ENCODE assay signal across 9 mouse cellular contexts in genomic region chr7:4739041-4739543, GRCm38 (mm10). TPM values are rescaled to one million over a fixed set of nuclear protein-coding genes. Genes with fewer than 3 reads are reported as not detected.
DNase-seq lines count a peak whose midpoint lies in the region; ATAC-seq and TF ChIP-seq lines count a peak whose summit lies in the region.
"Had no signal": no experiment of that assay in that cellular context is flagged by ENCODE, and none has a peak within 500 bp of the region (broad histone marks: within the 10 kb centered on the region; RNA-seq: fewer than 3 reads in every experiment).

No protein-coding gene starts in this region.

- TF ChIP-seq POLR2A in heart, adult 2 months (IDR thresholded peaks at IDR 0.05; ENCODE audit: insufficient read depth, low read depth, low read length) = no peak

- peak overlapping the region; percentile 51 for H3K4me3 ChIP-seq in heart, adult 2 months
- peak overlapping the region; percentile 37 for H3K4me3 ChIP-seq in forebrain, embryonic 13.5 days
- peak overlapping the region; percentile 50 to 69 for H3K4me3 ChIP-seq in liver, embryonic 14.5 days (ENCODE audit: insufficient read depth in 1 of 2, low read depth in 2 of 2, low read length in 2 of 2)

- peak overlapping the region; percentile 44 for H3K27ac ChIP-seq in heart, adult 2 months
- peak overlapping the region; percentile 72 for H3K27ac ChIP-seq in forebrain, embryonic 13.5 days
- no peak overlapping the region; the same call in 1 of the 2 replicates for H3K27ac ChIP-seq in liver, embryonic 14.5 days

- H3K4me2 ChIP-seq in forebrain, embryonic 13.5 days = peak overlapping the region; percentile 65
- peak overlapping the region; percentile 95 for H3K4me2 ChIP-seq in liver, embryonic 14.5 days (ENCODE audit: low read depth)

- intact Hi-C loops in heart, adult 2 months (cut with DNase I) = loop anchor here (1.0 to 5.0 kb wide), 2 partner anchors 54 to 138 kb away; partner anchors contain the start of genes Hspbp1 and Isoc2a

- 46% methylated on average over 10 of the region's 10 CpGs for WGBS in heart, adult 2 months
- 31% methylated on average over 10 of the region's 10 CpGs for WGBS in forebrain, embryonic 13.5 days
- 58% methylated on average over 10 of the region's 10 CpGs for WGBS in liver, embryonic 14.5 days (ENCODE audit: insufficient replicate concordance)

- TF ChIP-seq EP300 in heart, adult 2 months (IDR thresholded peaks at IDR 0.05; ENCODE audit: insufficient read depth, low read depth, low read length) = no peak
- no peak for TF ChIP-seq EP300 in liver, embryonic 14.5 days (IDR thresholded peaks at IDR 0.05; ENCODE audit: low read depth)

- peak; percentile 20 for ATAC-seq in CD4-positive, CD25-positive, alpha-beta regulatory T cell, adult 4 months
- no peak for ATAC-seq in forebrain, embryonic 13.5 days
- no peak for ATAC-seq in liver, embryonic 14.5 days (ENCODE audit: insufficient read depth)

- no peaks in the 10 kb centered on the region for H3K36me3 ChIP-seq in heart, adult 2 months (ENCODE audit: control insufficient read depth, insufficient read depth, low read length)
- H3K36me3 ChIP-seq in forebrain, embryonic 13.5 days (ENCODE audit: poor library complexity, severe bottlenecking) = peaks cover 19% of the 10 kb centered on the region
- H3K36me3 ChIP-seq in liver, embryonic 14.5 days (replicated peaks; ENCODE audit: control insufficient read depth, insufficient read depth, low read depth) = no peaks in the 10 kb centered on the region; the same call in none of the 2 replicates

- no peak for DNase-seq in heart, adult 2 months
- no peak for DNase-seq in heart, postnatal 4 days
- no peak for DNase-seq in liver, embryonic 14.5 days (ENCODE audit: low read depth in 3 of 3, low spot score in 3 of 3)
- DNase-seq in c-Kit-positive CD71-positive TER-119-positive erythroid progenitor cells, embryonic 14.5 days (ENCODE audit: low spot score) = no peak
- DNase-seq in frontal cortex, postnatal 10 days (ENCODE audit: low spot score in 2 of 2) = no peak
- DNase-seq in embryo, embryonic 10.5 days (ENCODE audit: low spot score) = no peak

- H3K27me3 ChIP-seq in heart, adult 2 months (ENCODE audit: control insufficient read depth, insufficient read depth, low read length) = no peaks in the 10 kb centered on the region
- H3K27me3 ChIP-seq in forebrain, embryonic 13.5 days = no peaks in the 10 kb centered on the region
- no peaks in the 10 kb centered on the region for H3K27me3 ChIP-seq in liver, embryonic 14.5 days (ENCODE audit: control insufficient read depth, insufficient read depth, low read length)

- H3K9me3 ChIP-seq in forebrain, embryonic 13.5 days (replicated peaks) = no peaks in the 10 kb centered on the region
- H3K9me3 ChIP-seq in liver, embryonic 14.5 days (ENCODE audit: control insufficient read depth, low read length) = no peaks in the 10 kb centered on the region

- no peak for TF ChIP-seq CTCF in heart, adult 2 months (IDR thresholded peaks at IDR 0.05)
- TF ChIP-seq CTCF in liver, embryonic 14.5 days (IDR thresholded peaks at IDR 0.05; ENCODE audit: low read depth) = no peak

- H3K9ac ChIP-seq in heart, adult 2 months (ENCODE audit: low read depth, low read length) = peak overlapping the region; percentile 27; the same call in 1 of the 2 replicates
- peak overlapping the region; percentile 51 for H3K9ac ChIP-seq in forebrain, embryonic 13.5 days
- 0 out of 2 replicates have a peak overlapping the region, but pooled peaks have one; percentile 7 for H3K9ac ChIP-seq in liver, embryonic 14.5 days (replicated peaks)

- H3K4me1 ChIP-seq in heart, adult 2 months (ENCODE audit: control insufficient read depth, insufficient read depth, low read length) = peaks cover 3% of the 10 kb centered on the region; the same call in 1 of the 2 replicates
- H3K4me1 ChIP-seq in forebrain, embryonic 13.5 days = peaks cover 38% of the 10 kb centered on the region
- H3K4me1 ChIP-seq in liver, embryonic 14.5 days (replicated peaks; ENCODE audit: control insufficient read depth in 2 of 2, insufficient read depth in 2 of 2, low read length in 1 of 2) = peaks cover 26 to 30% of the 10 kb centered on the region in 2 experiments

- H3K79me2 ChIP-seq in heart, adult 2 months (replicated peaks; ENCODE audit: control insufficient read depth, insufficient read depth, low read length) = no peaks in the 10 kb centered on the region

RNA-seq across cellular contexts. Expression of gene Kmt5c, which starts 0.8 kb away (rescaled TPM):
- total RNA-seq in heart, adult 2 months (2021) = 10 to 100 TPM in 1 of 2 experiments, 1 to 10 TPM in 1; 8.5 to 11.2 TPM
- polyA plus RNA-seq in heart, adult 2 months (2012; rRNA removed) = 36.4 and 38.5 TPM in 2 replicates
- total RNA-seq in heart, postnatal 4 days (2021) = 10 to 100 TPM; 41.6 to 43.5 TPM
- polyA plus RNA-seq in CD4-positive, CD25-positive, alpha-beta regulatory T cell, adult 4 months (2017; shearing (Covaris generic)) = 10 to 100 TPM; 22.9 to 25.8 TPM
- polyA plus RNA-seq in forebrain, embryonic 13.5 days (2015; fragmentation: Nextera tagmentation; extraction: Ambion mirVana) = 75.3 and 84.3 TPM in 2 replicates
- 75.7 and 78.7 TPM in 2 replicates for polyA plus RNA-seq in liver, embryonic 14.5 days (2012; rRNA removed)
- 37.8 and 44.7 TPM in 2 replicates for polyA plus RNA-seq in liver, embryonic 14.5 days (2014; fragmentation: Nextera tagmentation; extraction: Ambion mirVana)

RNA-seq across cellular contexts. Expression of gene Cox6b2, which starts 13.8 kb away (rescaled TPM):
- 1 to 10 TPM; 1.7 to 3.5 TPM for total RNA-seq in heart, adult 2 months (2021)
- polyA plus RNA-seq in heart, adult 2 months (2012; rRNA removed) = 7.7 and 8.6 TPM in 2 replicates
- 10 to 100 TPM; 11.7 to 16.9 TPM for total RNA-seq in heart, postnatal 4 days (2021)
- polyA plus RNA-seq in CD4-positive, CD25-positive, alpha-beta regulatory T cell, adult 4 months (2017; shearing (Covaris generic)) = 1 to 10 TPM in 1 of 2 experiments, not detected in 1; 2.1 TPM
- 17.8 and 22.1 TPM in 2 replicates for polyA plus RNA-seq in forebrain, embryonic 13.5 days (2015; fragmentation: Nextera tagmentation; extraction: Ambion mirVana)
- polyA plus RNA-seq in liver, embryonic 14.5 days (2012; rRNA removed) = 111 and 119 TPM in 2 replicates
- polyA plus RNA-seq in liver, embryonic 14.5 days (2014; fragmentation: Nextera tagmentation; extraction: Ambion mirVana) = 81.9 and 88.1 TPM in 2 replicates

RNA-seq across cellular contexts. Expression of gene Tmem150b, which starts 14.0 kb away (rescaled TPM):
- not detected for total RNA-seq in heart, adult 2 months (2021)
- 0.16 and 0.59 TPM in 2 replicates for polyA plus RNA-seq in heart, adult 2 months (2012; rRNA removed)
- total RNA-seq in heart, postnatal 4 days (2021) = under 1 TPM in 1 of 2 experiments, not detected in 1; 0.12 TPM
- polyA plus RNA-seq in CD4-positive, CD25-positive, alpha-beta regulatory T cell, adult 4 months (2017; shearing (Covaris generic)) = under 1 TPM in 1 of 2 experiments, not detected in 1; 0.47 TPM
- 0.27 and 0.29 TPM in 2 replicates for polyA plus RNA-seq in forebrain, embryonic 13.5 days (2015; fragmentation: Nextera tagmentation; extraction: Ambion mirVana)
- 0.31 TPM in 2 replicates for polyA plus RNA-seq in liver, embryonic 14.5 days (2012; rRNA removed)
- polyA plus RNA-seq in liver, embryonic 14.5 days (2014; fragmentation: Nextera tagmentation; extraction: Ambion mirVana) = 0.18 TPM in 1 of 2 replicates, not detected in the other
- total RNA-seq: gastrocnemius, postnatal 36 days had no signal

RNA-seq across cellular contexts. Expression of gene Fam71e2, which starts 32.0 kb away (rescaled TPM):
- not detected for total RNA-seq in heart, adult 2 months (2021)
- 0.09 and 0.35 TPM in 2 replicates for polyA plus RNA-seq in heart, adult 2 months (2012; rRNA removed)
- not detected for total RNA-seq in heart, postnatal 4 days (2021)
- not detected for polyA plus RNA-seq in CD4-positive, CD25-positive, alpha-beta regulatory T cell, adult 4 months (2017; shearing (Covaris generic))
- polyA plus RNA-seq in forebrain, embryonic 13.5 days (2015; fragmentation: Nextera tagmentation; extraction: Ambion mirVana) = not detected in 2 replicates
- polyA plus RNA-seq in liver, embryonic 14.5 days (2012; rRNA removed) = not detected in 2 replicates
- polyA plus RNA-seq in liver, embryonic 14.5 days (2014; fragmentation: Nextera tagmentation; extraction: Ambion mirVana) = not detected in 2 replicates
- total RNA-seq: gastrocnemius, postnatal 36 days had no signal

RNA-seq across cellular contexts. Expression of gene Il11, which starts 43.6 kb away (rescaled TPM):
- not detected for total RNA-seq in heart, adult 2 months (2021)
- 0.15 TPM in 1 of 2 replicates, not detected in the other for polyA plus RNA-seq in heart, adult 2 months (2012; rRNA removed)
- under 1 TPM in 1 of 2 experiments, not detected in 1; 0.23 TPM for total RNA-seq in heart, postnatal 4 days (2021)
- under 1 TPM in 1 of 2 experiments, not detected in 1; 0.16 TPM for polyA plus RNA-seq in CD4-positive, CD25-positive, alpha-beta regulatory T cell, adult 4 months (2017; shearing (Covaris generic))
- polyA plus RNA-seq in forebrain, embryonic 13.5 days (2015; fragmentation: Nextera tagmentation; extraction: Ambion mirVana) = 0.17 and 0.40 TPM in 2 replicates
- 0.03 and 0.09 TPM in 2 replicates for polyA plus RNA-seq in liver, embryonic 14.5 days (2012; rRNA removed)
- not detected in 2 replicates for polyA plus RNA-seq in liver, embryonic 14.5 days (2014; fragmentation: Nextera tagmentation; extraction: Ambion mirVana)
- total RNA-seq: gastrocnemius, postnatal 36 days had no signal
